Mouse (Mus musculus) hindbrain, embryonic 13.5 days (tissue): Measurements from ENCODE around the gene Birc3. TPM values are rescaled to one million over a fixed set of nuclear protein-coding genes. Genes with fewer than 3 reads are reported as not detected.
"Not testable (repeated sequence)": the region's sequence is repeated elsewhere in the genome, so short reads cannot be mapped to it uniquely, and the experiment has no call there.

Source experiments
- ATAC-seq: fragments of 200-750 bp; cut with Nextera tagmentation; 2 replicates; pipeline ENCODE4 v1.8.0; 2017; ENCODE audit warnings: moderate TSS enrichment; ENCODE audit not compliant: low FRiP score
- H3K27ac ChIP-seq: fragments of 300-500 bp; sonication (generic); 2 replicates; pipeline ENCODE4 v1.5.1; 2015; ENCODE audit warnings: inconsistent platforms, mild to moderate bottlenecking, moderate library complexity
- H3K27me3 ChIP-seq: fragments of 300-500 bp; sonication (generic); 2 replicates; pipeline ENCODE4 v1.6.1; 2015; ENCODE audit warnings: mild to moderate bottlenecking, inconsistent platforms
- H3K36me3 ChIP-seq: fragments of 300-500 bp; sonication (generic); 2 replicates; pipeline ENCODE4 v1.6.1; 2015; ENCODE audit warnings: mild to moderate bottlenecking, inconsistent platforms
- H3K4me1 ChIP-seq: fragments of 300-500 bp; sonication (generic); replicated peaks from 2 replicates; pipeline ENCODE4 v1.6.1; 2015; ENCODE audit warnings: inconsistent platforms
- H3K4me2 ChIP-seq: fragments of 300-500 bp; sonication (generic); 2 replicates; pipeline ENCODE4 v1.6.1; 2015; ENCODE audit warnings: inconsistent platforms, mild to moderate bottlenecking, moderate library complexity
- H3K4me3 ChIP-seq: fragments of 300-500 bp; sonication (generic); 2 replicates; pipeline ENCODE4 v1.5.1; 2015; ENCODE audit warnings: mild to moderate bottlenecking, inconsistent platforms
- H3K9ac ChIP-seq: fragments of 300-500 bp; sonication (generic); 2 replicates; pipeline ENCODE4 v1.6.1; 2015; ENCODE audit warnings: mild to moderate bottlenecking, inconsistent platforms
- H3K9me3 ChIP-seq: fragments of 300-500 bp; sonication (generic); 2 replicates; pipeline ENCODE4 v1.6.1; 2016; ENCODE audit warnings: inconsistent platforms
- WGBS: fragments of 180-500 bp; shearing (Covaris S2); methylation state at CpG from one replicate; pipeline ENCODE4 v1.1.7; 2015; 5-methylcytosine and 5-hydroxymethylcytosine counted together
- polyA plus RNA-seq: library from polyadenylated mRNA; unstranded; fragments of >200 nt; fragmentation: Nextera tagmentation; extraction: Ambion mirVana; gene quantifications from 2 replicates; pipeline ENCODE4 v1.2.1, GENCODE M21; 2015

Gene Birc3
- polyA plus RNA-seq, 1 experiment from 2014 or later: 2.8 TPM

DNA sequence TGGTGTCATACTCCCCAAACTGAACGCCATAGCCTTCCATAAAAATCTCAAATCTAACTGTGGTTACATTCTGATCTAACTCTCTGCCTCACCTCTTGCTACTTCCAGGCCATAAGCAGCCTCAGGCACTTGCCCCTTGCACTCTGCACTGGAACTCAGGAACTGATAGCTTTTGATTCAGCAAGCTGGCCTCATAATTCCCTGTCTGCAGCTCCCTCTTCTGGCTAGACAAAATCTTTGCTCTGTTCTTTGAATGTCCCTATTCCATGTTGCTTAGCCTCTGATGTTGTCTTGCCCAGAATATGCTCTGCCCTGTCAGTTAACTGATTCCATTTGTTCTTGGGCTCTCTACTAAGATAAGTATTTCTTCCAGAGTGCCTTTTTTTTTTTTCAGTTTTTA is 17.6 kb downstream of the Birc3 start:
- no peak overlapping the region for H3K4me3 ChIP-seq
- no peaks in the 10 kb centered on the region for H3K36me3 ChIP-seq
- H3K27me3 ChIP-seq: no peaks in the 10 kb centered on the region
- H3K4me2 ChIP-seq: no peak overlapping the region
- no peaks in the 10 kb centered on the region for H3K9me3 ChIP-seq
- H3K4me1 ChIP-seq: no peaks in the 10 kb centered on the region
- H3K27ac ChIP-seq: no peak overlapping the region
- no peak overlapping the region; the same call in 1 of the 2 replicates for H3K9ac ChIP-seq
- ATAC-seq: no peak
- WGBS: 64% methylated on average over 1 of the region's 1 CpGs

DNA sequence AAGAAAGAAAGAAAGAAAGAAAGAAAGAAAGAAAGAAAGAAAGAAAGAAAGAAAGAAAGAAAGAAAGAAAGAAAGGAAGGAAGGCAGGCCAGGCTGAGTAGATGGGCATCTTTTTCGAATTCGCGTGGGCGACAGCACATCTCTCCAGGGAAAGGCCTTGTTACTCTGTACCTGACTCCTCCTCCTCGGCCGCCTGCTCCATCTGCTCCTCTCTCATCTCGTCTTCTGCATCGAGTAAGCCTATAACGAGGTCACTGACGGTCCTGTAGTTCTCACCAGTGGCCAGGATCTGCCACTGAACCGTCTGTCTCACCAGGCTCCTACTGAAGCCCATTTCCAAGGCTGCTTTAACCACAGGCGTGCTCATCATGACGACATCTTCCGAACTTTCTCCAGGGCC is 18.8 kb downstream of the Birc3 start:
- H3K27ac ChIP-seq, H3K4me1 ChIP-seq, H3K9me3 ChIP-seq, ATAC-seq, H3K27me3 ChIP-seq, H3K4me2 ChIP-seq, H3K9ac ChIP-seq, H3K36me3 ChIP-seq, H3K4me3 ChIP-seq: not testable (repeated sequence)
- WGBS: 75% methylated on average over 14 of the region's 14 CpGs

GRCm38 (mm10) chr9:7852346-7853230 is 20.4 kb downstream of the Birc3 start:
- Histone ChIP-seq H3K4me1 (no peaks in the 10 kb centered on the region), H3K4me3 (no peak overlapping the region), H3K36me3 (no peaks in the 10 kb centered on the region), H3K4me2 (no peak overlapping the region), H3K9me3 (no peaks in the 10 kb centered on the region), H3K9ac (no peak overlapping the region), H3K27me3 (no peaks in the 10 kb centered on the region), H3K27ac (no peak overlapping the region)
- ATAC-seq: 0 out of 2 replicates have a peak, but pooled peaks have one; percentile 5
- WGBS: 82% methylated on average over 4 of the region's 4 CpGs

DNA sequence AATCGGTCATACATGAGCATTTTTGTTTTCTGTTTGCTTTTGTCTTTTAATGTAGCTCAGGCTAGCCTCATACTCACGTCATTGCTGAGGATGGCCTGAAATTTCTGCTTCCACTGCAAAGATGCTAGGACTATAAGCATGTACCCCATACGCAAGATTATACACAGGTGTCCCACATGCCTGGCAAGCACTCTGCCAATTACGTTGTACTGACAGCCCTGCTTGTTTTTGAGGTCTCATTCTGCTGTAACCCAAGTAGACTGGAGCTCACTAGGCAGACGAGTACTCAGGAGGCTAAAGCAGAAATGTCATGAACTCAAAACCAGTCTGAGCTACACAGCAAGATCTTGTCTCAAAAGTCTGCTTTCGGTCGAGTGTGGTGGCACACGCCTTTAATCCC is 21.1 kb downstream of the Birc3 start:
- 89% methylated on average over 8 of the region's 8 CpGs for WGBS
- Histone ChIP-seq H3K4me1 (no peaks in the 10 kb centered on the region), H3K9ac (no peak overlapping the region), H3K36me3 (no peaks in the 10 kb centered on the region), H3K27ac (no peak overlapping the region), H3K4me3 (no peak overlapping the region), H3K4me2 (no peak overlapping the region), H3K9me3 (no peaks in the 10 kb centered on the region), H3K27me3 (no peaks in the 10 kb centered on the region)
- ATAC-seq: no peak

DNA sequence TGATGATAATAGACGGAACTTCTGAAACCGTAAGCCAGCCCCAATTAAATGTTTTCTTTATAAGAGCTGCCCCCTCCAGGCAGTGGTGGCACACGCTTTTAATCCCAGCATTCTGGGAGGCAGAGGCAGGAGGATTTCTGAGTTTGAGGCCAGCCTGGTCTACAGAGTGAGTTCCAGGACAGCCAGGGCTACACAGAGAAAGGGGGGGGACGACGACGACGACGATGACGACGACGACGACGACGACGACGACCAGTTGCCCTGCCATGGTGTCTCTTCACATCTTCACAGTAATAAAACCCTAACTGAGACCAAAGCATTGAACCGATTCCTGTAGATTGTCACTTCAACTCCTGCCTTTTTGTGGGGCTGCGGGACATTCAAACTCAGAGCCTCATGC is 24.8 kb downstream of the Birc3 start:
- no peak for ATAC-seq
- no peaks in the 10 kb centered on the region for H3K4me1 ChIP-seq
- no peaks in the 10 kb centered on the region for H3K36me3 ChIP-seq
- WGBS: 91% methylated on average over 16 of the region's 18 CpGs
- H3K9me3 ChIP-seq: no peaks in the 10 kb centered on the region
- H3K9ac ChIP-seq: no peak overlapping the region
- no peak overlapping the region for H3K27ac ChIP-seq
- no peak overlapping the region for H3K4me3 ChIP-seq
- no peaks in the 10 kb centered on the region for H3K27me3 ChIP-seq
- no peak overlapping the region for H3K4me2 ChIP-seq

- no peaks in the 10 kb centered on the region for H3K4me1 ChIP-seq
Observed at GRCm38 (mm10) chr9:7846667-7847199, 26.3 kb downstream of the Birc3 start.

GRCm38 (mm10) chr9:7845216-7845895 is 27.6 kb downstream of the Birc3 start:
- no peaks in the 10 kb centered on the region for H3K4me1 ChIP-seq
- H3K4me3 ChIP-seq: no peak overlapping the region
- H3K36me3 ChIP-seq: no peaks in the 10 kb centered on the region
- no peak overlapping the region for H3K4me2 ChIP-seq
- no peaks in the 10 kb centered on the region for H3K27me3 ChIP-seq
- no peak overlapping the region for H3K9ac ChIP-seq
- H3K27ac ChIP-seq: no peak overlapping the region
- 51% methylated on average over 4 of the region's 4 CpGs for WGBS
- no peaks in the 10 kb centered on the region for H3K9me3 ChIP-seq
- no peak for ATAC-seq

More at GRCm38 (mm10) chr9:7846667-7847199, 26.3 kb downstream of the Birc3 start:
- Histone ChIP-seq H3K9ac (no peak overlapping the region), H3K9me3 (no peaks in the 10 kb centered on the region), H3K4me2 (no peak overlapping the region), H3K27me3 (no peaks in the 10 kb centered on the region), H3K27ac (no peak overlapping the region), H3K4me3 (no peak overlapping the region), H3K36me3 (no peaks in the 10 kb centered on the region)
- no peak for ATAC-seq
- WGBS: 90% methylated on average over 1 of the region's 1 CpGs

GRCm38 (mm10) chr9:7841221-7841620 is 31.8 kb downstream of the Birc3 start:
- no peaks in the 10 kb centered on the region for H3K9me3 ChIP-seq
- H3K36me3 ChIP-seq: no peaks in the 10 kb centered on the region
- H3K4me3 ChIP-seq: no peak overlapping the region
- 71% methylated on average over 6 of the region's 6 CpGs for WGBS
- H3K4me1 ChIP-seq: 0 out of 2 replicates have a peak, but pooled peaks cover 5% of the 10 kb centered on the region
- ATAC-seq: no peak
- H3K27me3 ChIP-seq: no peaks in the 10 kb centered on the region
- no peak overlapping the region for H3K27ac ChIP-seq
- no peak overlapping the region for H3K4me2 ChIP-seq
- no peak overlapping the region for H3K9ac ChIP-seq

DNA sequence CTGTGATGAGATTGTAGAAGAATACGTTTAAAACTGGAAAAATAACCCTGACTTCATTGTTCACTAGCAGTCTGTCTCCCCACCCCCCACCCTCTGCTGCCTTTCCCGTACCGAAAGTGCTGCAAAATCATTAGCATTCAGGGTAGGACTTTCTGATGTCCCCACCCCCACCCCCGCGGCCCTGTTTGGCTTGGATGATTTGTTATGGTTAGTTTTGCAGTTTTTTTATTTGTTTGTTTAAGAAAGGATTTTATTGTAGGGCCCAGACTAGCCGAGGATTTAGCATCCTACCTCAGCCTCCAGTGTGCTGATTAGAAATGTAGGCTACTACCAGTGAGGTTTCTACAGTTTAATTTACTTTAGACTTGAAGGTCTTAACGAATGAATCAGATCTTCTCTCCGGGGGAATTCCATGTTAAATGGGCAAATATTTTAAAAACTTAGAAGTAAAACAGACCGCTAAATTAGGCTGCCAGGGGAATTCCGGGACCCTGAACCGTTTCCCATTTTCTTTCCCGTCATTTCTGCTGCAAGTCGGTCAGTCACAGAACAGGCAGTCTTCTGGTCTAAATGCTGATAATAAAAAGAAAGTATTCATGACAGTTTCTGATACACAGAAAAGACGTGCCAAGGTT is 35.1 kb downstream of the Birc3 start:
- H3K9ac ChIP-seq: peak overlapping the region; percentile 91
- H3K36me3 ChIP-seq: peaks cover 11% of the 10 kb centered on the region
- peak; percentile 8; the same call in 1 of the 2 replicates for ATAC-seq
- H3K4me3 ChIP-seq: peak overlapping the region; percentile 71
- H3K27ac ChIP-seq: peak overlapping the region; percentile 98
- H3K4me1 ChIP-seq: peaks cover 29% of the 10 kb centered on the region
- peak overlapping the region; percentile 66 for H3K4me2 ChIP-seq
- 15% methylated on average over 14 of the region's 14 CpGs for WGBS
- H3K9me3 ChIP-seq: no peaks in the 10 kb centered on the region
- no peaks in the 10 kb centered on the region for H3K27me3 ChIP-seq

GRCm38 (mm10) chr9:7836905-7837805 is 35.8 kb downstream of the Birc3 start, which contains the start of gene Birc2:
Birc2 (minus strand) TSS chr9:7837064.
- H3K27me3 ChIP-seq: no peaks in the 10 kb centered on the region
- under 1% methylated on average over 65 of the region's 68 CpGs for WGBS

DNA sequence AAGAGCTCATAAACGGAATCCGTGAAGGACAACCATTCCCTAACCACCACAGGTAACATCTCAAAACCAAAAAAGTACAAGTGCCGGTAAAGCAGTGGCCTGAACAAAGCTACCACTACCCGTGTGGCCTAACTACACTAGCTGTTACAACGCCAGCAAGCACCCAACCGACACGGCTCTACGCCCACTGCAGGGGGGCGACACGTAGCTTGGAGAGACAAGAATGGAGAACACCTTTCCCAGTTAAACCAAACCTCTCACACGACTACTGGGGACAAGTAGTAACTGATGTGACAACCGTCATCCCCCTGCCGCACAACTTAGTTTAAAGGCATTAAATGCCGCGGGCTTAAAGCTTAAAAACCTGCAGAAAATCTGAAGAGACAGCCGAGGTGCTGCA is 36.7 kb downstream of the Birc3 start:
- Histone ChIP-seq H3K27ac (peak overlapping the region; percentile 98), H3K4me2 (peak overlapping the region; percentile 66), H3K9me3 (no peaks in the 10 kb centered on the region), H3K9ac (peak overlapping the region; percentile 91), H3K4me3 (peak overlapping the region; percentile 71), H3K36me3 (peaks cover 11% of the 10 kb centered on the region), H3K27me3 (no peaks in the 10 kb centered on the region), H3K4me1 (peaks cover 44% of the 10 kb centered on the region)
- under 1% methylated on average over 16 of the region's 16 CpGs for WGBS
- peak; percentile 52 for ATAC-seq

More at GRCm38 (mm10) chr9:7836905-7837805, 35.8 kb downstream of the Birc3 start, which contains the start of gene Birc2:
- ATAC-seq: peak; percentile 98
- Histone ChIP-seq H3K36me3 (peaks cover 11% of the 10 kb centered on the region), H3K4me2 (peak within 1 kb of the TSS; percentile 66), H3K4me3 (peak within 1 kb of the TSS; percentile 71), H3K4me1 (peaks cover 36% of the 10 kb centered on the region), H3K27ac (peak within 1 kb of the TSS; percentile 98), H3K9me3 (no peaks in the 10 kb centered on the region), H3K9ac (peak within 1 kb of the TSS; percentile 91)
